ENCODE assay signal across 8 mouse cellular contexts in genomic region chr11:84013105-84013504, GRCm38 (mm10). TPM values are rescaled to one million over a fixed set of nuclear protein-coding genes. Genes with fewer than 3 reads are reported as not detected.
A peak's percentile ranks its signal among the peaks of the same experiment; 100 is the strongest.
DNase-seq lines count a peak whose midpoint lies in the region; ATAC-seq and TF ChIP-seq lines count a peak whose summit lies in the region.
"Had no signal": no experiment of that assay in that cellular context is flagged by ENCODE, and none has a peak within 500 bp of the region (broad histone marks: within the 10 kb centered on the region; RNA-seq: fewer than 3 reads in every experiment).

No protein-coding gene starts in this region.

- no peak overlapping the region for H3K4me2 ChIP-seq in forebrain, postnatal 0 days (ENCODE audit: low read depth)
- H3K4me2 ChIP-seq in neural tube, embryonic 15.5 days, result no peak overlapping the region
- H3K4me2 ChIP-seq in intestine, postnatal 0 days (replicated peaks; ENCODE audit: low read depth), result no peak overlapping the region

- ATAC-seq in forebrain, postnatal 0 days, result peak; percentile 64
- ATAC-seq in neural tube, embryonic 15.5 days (ENCODE audit: low FRiP score), result no peak
- ATAC-seq in intestine, postnatal 0 days, result no peak

- peak overlapping the region; percentile 73 for H3K27ac ChIP-seq in forebrain, postnatal 0 days (ENCODE audit: low read depth, low read length)
- 0 out of 2 replicates have a peak overlapping the region, but pooled peaks have one; percentile 18 for H3K27ac ChIP-seq in neural tube, embryonic 15.5 days (replicated peaks)
- no peak overlapping the region for H3K27ac ChIP-seq in intestine, postnatal 0 days (ENCODE audit: low read depth, low read length)

- peaks cover 25% of the 10 kb centered on the region for H3K36me3 ChIP-seq in forebrain, postnatal 0 days (ENCODE audit: insufficient read depth)
- H3K36me3 ChIP-seq in neural tube, embryonic 15.5 days, result peaks cover 22% of the 10 kb centered on the region
- H3K36me3 ChIP-seq in intestine, postnatal 0 days (ENCODE audit: control insufficient read depth, insufficient read depth), result peaks cover 11% of the 10 kb centered on the region

- no peaks in the 10 kb centered on the region for H3K9me3 ChIP-seq in forebrain, postnatal 0 days (ENCODE audit: low read length)
- H3K9me3 ChIP-seq in neural tube, embryonic 15.5 days (replicated peaks), result no peaks in the 10 kb centered on the region
- H3K9me3 ChIP-seq in intestine, postnatal 0 days (ENCODE audit: control insufficient read depth), result no peaks in the 10 kb centered on the region

- peaks cover 15% of the 10 kb centered on the region for H3K4me1 ChIP-seq in forebrain, postnatal 0 days (ENCODE audit: insufficient read depth)
- H3K4me1 ChIP-seq in neural tube, embryonic 15.5 days, result peaks cover 27% of the 10 kb centered on the region
- no peaks in the 10 kb centered on the region; the same call in 1 of the 2 replicates for H3K4me1 ChIP-seq in intestine, postnatal 0 days (replicated peaks; ENCODE audit: control insufficient read depth, insufficient read depth, low read length)

- WGBS in forebrain, postnatal 0 days, result 7% methylated on average over 7 of the region's 7 CpGs
- 15% methylated on average over 7 of the region's 7 CpGs for WGBS in neural tube, embryonic 15.5 days
- 59% methylated on average over 7 of the region's 7 CpGs for WGBS in intestine, postnatal 0 days

- 0 out of 2 replicates have a peak overlapping the region, but pooled peaks have one; percentile 4 for H3K9ac ChIP-seq in forebrain, postnatal 0 days
- H3K9ac ChIP-seq in neural tube, embryonic 15.5 days (replicated peaks), result no peak overlapping the region
- no peak overlapping the region for H3K9ac ChIP-seq in intestine, postnatal 0 days (ENCODE audit: low read depth, low read length)

- no peak for TF ChIP-seq CTCF in forebrain, postnatal 0 days (IDR thresholded peaks at IDR 0.05; ENCODE audit: low read depth)
- TF ChIP-seq CTCF in intestine, postnatal 0 days (IDR thresholded peaks at IDR 0.05; ENCODE audit: low read depth), result no peak

- no peaks in the 10 kb centered on the region for H3K27me3 ChIP-seq in forebrain, postnatal 0 days (ENCODE audit: insufficient read depth, low read length)
- H3K27me3 ChIP-seq in neural tube, embryonic 15.5 days (replicated peaks), result no peaks in the 10 kb centered on the region
- 0 out of 2 replicates have a peak, but pooled peaks cover 4% of the 10 kb centered on the region for H3K27me3 ChIP-seq in intestine, postnatal 0 days (replicated peaks; ENCODE audit: control insufficient read depth, insufficient read depth, low read length)

- intact Hi-C loops in heart, postnatal 36 days (cut with DNase I), result no loop called here

- peak; percentile 8 for DNase-seq in A20 (ENCODE audit: low read depth, low spot score)
- peak; percentile 61 for DNase-seq in cerebellum, adult 11-12 months
- peak; percentile 59 for DNase-seq in forebrain, postnatal 0 days
- no peak for DNase-seq in heart, postnatal 36 days
- no peak for DNase-seq in lung, postnatal 10 days

- no peak overlapping the region for H3K4me3 ChIP-seq in forebrain, postnatal 0 days (ENCODE audit: low read depth, low read length)
- no peak overlapping the region for H3K4me3 ChIP-seq in neural tube, embryonic 15.5 days (replicated peaks)
- H3K4me3 ChIP-seq in intestine, postnatal 0 days (ENCODE audit: low read depth, low read length), result no peak overlapping the region

RNA-seq across cellular contexts. Expression of gene Synrg, which starts 48.9 kb away (rescaled TPM):
- 33.3 and 52.1 TPM in 2 replicates for total RNA-seq in forebrain, postnatal 0 days (2014; rRNA removed)
- 14.4 and 18.6 TPM in 2 replicates for polyA plus RNA-seq in forebrain, postnatal 0 days (2015; fragmentation: Nextera tagmentation; extraction: Ambion mirVana)
- polyA plus RNA-seq in neural tube, embryonic 15.5 days (2015; fragmentation: Nextera tagmentation; extraction: Ambion mirVana), result 18.3 and 19.6 TPM in 2 replicates
- total RNA-seq in heart, postnatal 36 days (2021), result 10 to 100 TPM; 26.1 to 26.6 TPM
- 6.0 and 7.4 TPM in 2 replicates for polyA plus RNA-seq in intestine, postnatal 0 days (2015; fragmentation: Nextera tagmentation; extraction: Ambion mirVana)

RNA-seq across cellular contexts. Expression of gene Dusp14, which starts 56.0 kb away (rescaled TPM):
- total RNA-seq in forebrain, postnatal 0 days (2014; rRNA removed), result 15.1 and 15.4 TPM in 2 replicates
- polyA plus RNA-seq in forebrain, postnatal 0 days (2015; fragmentation: Nextera tagmentation; extraction: Ambion mirVana), result 19.4 and 21.6 TPM in 2 replicates
- polyA plus RNA-seq in neural tube, embryonic 15.5 days (2015; fragmentation: Nextera tagmentation; extraction: Ambion mirVana), result 6.0 and 11.5 TPM in 2 replicates
- under 1 TPM; 0.50 to 0.73 TPM for total RNA-seq in heart, postnatal 36 days (2021)
- 27.6 and 28.0 TPM in 2 replicates for polyA plus RNA-seq in intestine, postnatal 0 days (2015; fragmentation: Nextera tagmentation; extraction: Ambion mirVana)
- total RNA-seq: common myeloid progenitor, adult 5-6 weeks had no signal

Comparison
In these comparisons a context has a peak if more than half of its experiments do, and no peak if none do; other contexts are left out.
1. DNase-seq: peak in A20 (single experiment), cerebellum, adult 11-12 months (single experiment) and forebrain, postnatal 0 days (single experiment); none in heart, postnatal 36 days (0 of 2) and lung, postnatal 10 days (single experiment).